Mouse (Mus musculus) adrenal gland (tissue): ENCODE data around the gene Igfbp2.

Experiments used
- intact Hi-C: fragments of 180-260 bp; cut with DNase I; formaldehyde crosslinking; loops from one replicate; pipeline ENCODE4 v1.15.1; 2025

Gene Igfbp2

GRCm38 (mm10) chr1:72813639-72814403, 10.5 kb upstream of the Igfbp2 start:
- intact Hi-C loops = no loop called here

- intact Hi-C loops = no loop called here
Measured at GRCm38 (mm10) chr1:72815184-72815583, 9.1 kb upstream of the Igfbp2 start.

GRCm38 (mm10) chr1:72815616-72816015, 8.7 kb upstream of the Igfbp2 start:
- intact Hi-C loops = no loop called here

- intact Hi-C loops = no loop called here
Measured at GRCm38 (mm10) chr1:72819995-72820394, 4.3 kb upstream of the Igfbp2 start.

GRCm38 (mm10) chr1:72822893-72823292, 1.4 kb upstream of the Igfbp2 start:
- intact Hi-C loops = no loop called here

GRCm38 (mm10) chr1:72824707-72825101, 401 bp downstream of the Igfbp2 start:
- intact Hi-C loops = no loop called here

- intact Hi-C loops = no loop called here
Measured at GRCm38 (mm10) chr1:72825286-72825685, 983 bp downstream of the Igfbp2 start.

- intact Hi-C loops = no loop called here
Measured at GRCm38 (mm10) chr1:72825921-72826320, 1.6 kb downstream of the Igfbp2 start.

GRCm38 (mm10) chr1:72826446-72826845, 2.1 kb downstream of the Igfbp2 start:
- intact Hi-C loops = no loop called here

- intact Hi-C loops = no loop called here
Measured at GRCm38 (mm10) chr1:72826931-72827330, 2.6 kb downstream of the Igfbp2 start.

- intact Hi-C loops = no loop called here
Measured at GRCm38 (mm10) chr1:72827411-72828315, 3.4 kb downstream of the Igfbp2 start.

- intact Hi-C loops = no loop called here
Measured at GRCm38 (mm10) chr1:72828843-72829242, 4.5 kb downstream of the Igfbp2 start.

GRCm38 (mm10) chr1:72830485-72830884, 6.2 kb downstream of the Igfbp2 start:
- intact Hi-C loops = no loop called here

- intact Hi-C loops = no loop called here
Measured at GRCm38 (mm10) chr1:72832715-72833153, 8.4 kb downstream of the Igfbp2 start.

- intact Hi-C loops = no loop called here
Measured at GRCm38 (mm10) chr1:72833563-72833962, 9.3 kb downstream of the Igfbp2 start.

- intact Hi-C loops = no loop called here
Measured at GRCm38 (mm10) chr1:72839356-72839755, 15.1 kb downstream of the Igfbp2 start.

GRCm38 (mm10) chr1:72839791-72840190, 15.5 kb downstream of the Igfbp2 start:
- intact Hi-C loops = no loop called here

- intact Hi-C loops = no loop called here
Measured at GRCm38 (mm10) chr1:72842666-72843459, 18.6 kb downstream of the Igfbp2 start.

- intact Hi-C loops = no loop called here
Measured at GRCm38 (mm10) chr1:72844675-72845074, 20.4 kb downstream of the Igfbp2 start.

- intact Hi-C loops = no loop called here
Measured at GRCm38 (mm10) chr1:72847849-72848380, 23.6 kb downstream of the Igfbp2 start.

- intact Hi-C loops = no loop called here
Measured at GRCm38 (mm10) chr1:72849037-72849436, 24.7 kb downstream of the Igfbp2 start.
